Comparison of ENCODE assay signal across 20 mouse cellular contexts in genomic region chr14:118083851-118084250, GRCm38 (mm10). TPM values are rescaled to one million over a fixed set of nuclear protein-coding genes. Genes with fewer than 3 reads are reported as not detected.
DNase-seq lines count a peak whose midpoint lies in the region; ATAC-seq and TF ChIP-seq lines count a peak whose summit lies in the region.
"Had no signal": no experiment of that assay in that cellular context is flagged by ENCODE, and none has a peak within 500 bp of the region (broad histone marks: within the 10 kb centered on the region; RNA-seq: fewer than 3 reads in every experiment).

No protein-coding gene starts in this region.

- H3K27me3 ChIP-seq in CH12.LX (replicated peaks), result no peaks in the 10 kb centered on the region
- peaks cover 13% of the 10 kb centered on the region for H3K27me3 ChIP-seq in forebrain, embryonic 13.5 days

- peak overlapping the region; percentile 72 for H3K4me2 ChIP-seq in CH12.LX (ENCODE audit: insufficient read depth, low read depth, poor library complexity, severe bottlenecking)
- H3K4me2 ChIP-seq in forebrain, embryonic 13.5 days, result no peak overlapping the region

- dilution Hi-C loops in CH12.LX (cut with MboI; ENCODE audit: extremely low pct_ligation_motif_present, extremely low pct_unique_long_range_greater_than_20kb, low sequenced_read_pairs), result no loop called here

- in situ Hi-C loops in CH12.LX (cut with MboI; ENCODE audit: low pct_ligation_motif_present, low pct_unique_long_range_greater_than_20kb, low sequenced_read_pairs), result no loop called here

- H3K9ac ChIP-seq in CH12.LX (ENCODE audit: insufficient read depth, low read depth), result no peak overlapping the region
- H3K9ac ChIP-seq in forebrain, embryonic 13.5 days, result no peak overlapping the region

- H3K79me2 ChIP-seq in CH12.LX (replicated peaks; ENCODE audit: control insufficient read depth, extremely low read depth, insufficient read depth, poor library complexity, severe bottlenecking), result no peaks in the 10 kb centered on the region

- no peak overlapping the region for H3K27ac ChIP-seq in CH12.LX (ENCODE audit: insufficient read depth, low read depth)
- H3K27ac ChIP-seq in forebrain, embryonic 13.5 days, result no peak overlapping the region

- WGBS in forebrain, embryonic 13.5 days, result 87% methylated on average over 6 of the region's 6 CpGs

- no peak for TF ChIP-seq POLR2A in CH12.LX (IDR thresholded peaks at IDR 0.05; ENCODE audit: low read depth, low read length)

- H3K9me3 ChIP-seq in CH12.LX (replicated peaks; ENCODE audit: low read length), result no peaks in the 10 kb centered on the region
- no peaks in the 10 kb centered on the region for H3K9me3 ChIP-seq in forebrain, embryonic 13.5 days (replicated peaks)
- H3K9me3 ChIP-seq: G1E had no signal

- ATAC-seq in forebrain, embryonic 13.5 days, result no peak
- ATAC-seq: activated CD4-positive, CD25-positive, alpha-beta regulatory T cell, adult 4 months; CD4-positive, CD25-positive, alpha-beta regulatory T cell, adult 4 months; Patski had no signal

- H3K4me1 ChIP-seq in CH12.LX (ENCODE audit: control insufficient read depth in 1 of 2, insufficient read depth in 2 of 2), result peaks cover 24 to 59% of the 10 kb centered on the region in 2 experiments
- H3K4me1 ChIP-seq in forebrain, embryonic 13.5 days, result peaks cover 22% of the 10 kb centered on the region

- no peak for TF ChIP-seq RAD21 in CH12.LX (IDR thresholded peaks at IDR 0.05; ENCODE audit: low read depth, low read length)

- no peaks in the 10 kb centered on the region for H3K36me3 ChIP-seq in CH12.LX (replicated peaks in 1 of 2; ENCODE audit: control insufficient read depth in 1 of 2, insufficient read depth in 1 of 2, low read length in 1 of 2)
- H3K36me3 ChIP-seq in forebrain, embryonic 13.5 days (ENCODE audit: poor library complexity, severe bottlenecking), result no peaks in the 10 kb centered on the region
- H3K36me3 ChIP-seq: G1E had no signal

- peak; percentile 26 for DNase-seq in A20 (ENCODE audit: low read depth, low spot score)
- DNase-seq in CH12.LX (ENCODE audit: extremely low read depth), result peak; percentile 50
- DNase-seq in cerebellum, postnatal 4 days (ENCODE audit: low spot score in 2 of 2), result no peak
- DNase-seq: adrenal gland, adult 2 months; adrenal gland, adult 8-10 months; adrenal gland, postnatal 14 days; adrenal gland, postnatal 25 days; adrenal gland, postnatal 36 days; B cell, adult 2 months; cerebellum, adult 11 months; cerebellum, adult 11-12 months; cerebellum, adult 18-20 months; cerebellum, adult 2 months; cerebellum, adult 8-10 months had no signal

- peak overlapping the region in 1 of 3 experiments; percentile 13 for H3K4me3 ChIP-seq in CH12.LX (replicated peaks in 1 of 3; ENCODE audit: low read depth in 2 of 3, low read length in 2 of 3, poor library complexity in 1 of 3)
- H3K4me3 ChIP-seq in forebrain, embryonic 13.5 days, result no peak overlapping the region

- no peak for TF ChIP-seq CTCF in CH12.LX (conservative IDR thresholded peaks at IDR 0.05 in 1 of 2, IDR thresholded peaks at IDR 0.05 in 1 of 2; ENCODE audit: low read depth in 2 of 2, low read length in 2 of 2)

- peak; percentile 51; the same call in 1 of the 2 replicates for TF ChIP-seq EP300 in CH12.LX (IDR thresholded peaks at IDR 0.05; ENCODE audit: low read length)

TF ChIP-seq in CH12.LX, 34 proteins besides CTCF, POLR2A, EP300 and RAD21:
- TF ChIP-seq IRF4 (IDR thresholded peaks at IDR 0.05; ENCODE audit: low read depth, low read length), result 0 out of 2 replicates have a peak, but pooled peaks have one; percentile 16
- no peak for TF ChIP-seq MYC (IDR thresholded peaks at IDR 0.05; ENCODE audit: low read depth, low read length)
- TF ChIP-seq MEF2A (IDR thresholded peaks at IDR 0.05; ENCODE audit: borderline replicate concordance, low read depth, low read length), result peak; percentile 33; the same call in 1 of the 2 replicates
- TF ChIP-seq TCF12 (IDR thresholded peaks at IDR 0.05; ENCODE audit: low read depth, low read length), result peak; percentile 80
- TF ChIP-seq CHD1 (IDR thresholded peaks at IDR 0.05; ENCODE audit: low read depth, low read length), result peak; percentile 28; the same call in 1 of the 2 replicates

RNA-seq across cellular contexts. Expression of gene Dct, which starts 31.8 kb away (rescaled TPM):
- total RNA-seq in CH12.LX (2012; rRNA removed), result not detected in 2 replicates
- not detected in 2 replicates for total RNA-seq in CH12.LX (2014; rRNA removed)
- polyA plus RNA-seq in CH12.LX (2012; ENCODE audit: insufficient read length, low read depth), result 0.23 and 0.34 TPM in 2 replicates
- 15.2 and 15.8 TPM in 2 replicates for polyA plus RNA-seq in forebrain, embryonic 13.5 days (2015; fragmentation: Nextera tagmentation; extraction: Ambion mirVana)
- total RNA-seq: adrenal gland, postnatal 10 days; adrenal gland, postnatal 14 days had no signal
- polyA plus RNA-seq: G1E had no signal

RNA-seq across cellular contexts. Expression of gene Tgds, which starts 48.7 kb away (rescaled TPM):
- total RNA-seq in CH12.LX (2012; rRNA removed), result 19.5 and 20.7 TPM in 2 replicates
- total RNA-seq in CH12.LX (2014; rRNA removed), result 29.3 and 29.4 TPM in 2 replicates
- polyA plus RNA-seq in CH12.LX (2012; ENCODE audit: insufficient read length, low read depth), result 18.6 and 21.0 TPM in 2 replicates
- polyA plus RNA-seq in forebrain, embryonic 13.5 days (2015; fragmentation: Nextera tagmentation; extraction: Ambion mirVana), result 23.9 and 24.4 TPM in 2 replicates

RNA-seq across cellular contexts. Expression of gene Gpr180, which starts 53.1 kb away (rescaled TPM):
- total RNA-seq in CH12.LX (2012; rRNA removed) (14.0 and 19.3 TPM in 2 replicates), CH12.LX (2014; rRNA removed) (15.3 and 15.8 TPM in 2 replicates)
- polyA plus RNA-seq in CH12.LX (2012; ENCODE audit: insufficient read length, low read depth), result 8.3 and 11.7 TPM in 2 replicates
- polyA plus RNA-seq in forebrain, embryonic 13.5 days (2015; fragmentation: Nextera tagmentation; extraction: Ambion mirVana), result 28.1 and 31.4 TPM in 2 replicates

Comparison
In these comparisons a context has a peak if more than half of its experiments do, and no peak if none do; other contexts are left out.
1. DNase-seq: peak in A20 (single experiment) and CH12.LX (single experiment); none in cerebellum, postnatal 4 days (0 of 2).
2. RNA of gene Dct, which starts 31.8 kb away (polyA plus RNA-seq): 15.2 to 15.8 TPM in forebrain, embryonic 13.5 days; 0.23 to 0.34 TPM in CH12.LX; every median in the first group is over 10 times any median in the second.